Mouse (Mus musculus) liver, embryonic 11.5 days (tissue): ENCODE data around the gene Tnik. TPM values are rescaled to one million over a fixed set of nuclear protein-coding genes. Genes with fewer than 3 reads are reported as not detected.

Experiments used
- ATAC-seq: fragments of 200-750 bp; cut with Nextera tagmentation; replicated peaks from 2 replicates; pipeline ENCODE4 v1.8.0; 2017; ENCODE audit warnings: moderate number of reproducible peaks, mild to moderate bottlenecking, moderate TSS enrichment, moderate library complexity; ENCODE audit not compliant: low FRiP score
- DNase-seq: peaks from one replicate; pipeline ENCODE4 v3.0.0-alpha.2; 2017; ENCODE audit warnings: low spot score
- H3K27ac ChIP-seq: fragments of 300-500 bp; sonication (generic); 2 replicates; pipeline ENCODE4 v1.5.1; 2014; ENCODE audit warnings: mild to moderate bottlenecking, low read depth, low read length, control low read depth
- H3K27me3 ChIP-seq: fragments of 300-500 bp; sonication (generic); replicated peaks from 2 replicates; pipeline ENCODE4 v1.6.1; 2014; ENCODE audit warnings: low read length, mixed read lengths; ENCODE audit not compliant: control insufficient read depth, insufficient read depth
- H3K36me3 ChIP-seq: fragments of 300-500 bp; sonication (generic); 2 replicates; pipeline ENCODE4 v1.6.1; 2014; ENCODE audit warnings: mild to moderate bottlenecking, low read length, moderate library complexity, mixed read lengths; ENCODE audit not compliant: control insufficient read depth, insufficient read depth
- H3K4me1 ChIP-seq: fragments of 300-500 bp; sonication (generic); replicated peaks from 2 replicates; pipeline ENCODE4 v1.6.1; 2014; ENCODE audit warnings: low read length, mixed read lengths; ENCODE audit not compliant: control insufficient read depth, insufficient read depth
- H3K4me2 ChIP-seq: fragments of 300-500 bp; sonication (generic); 2 replicates; pipeline ENCODE4 v1.6.1; 2014; ENCODE audit warnings: mild to moderate bottlenecking, control low read depth, moderate library complexity
- H3K4me3 ChIP-seq: fragments of 300-500 bp; sonication (generic); 2 replicates; pipeline ENCODE4 v1.5.1; 2014; ENCODE audit warnings: low read depth, low read length, control low read depth
- H3K9ac ChIP-seq: fragments of 300-500 bp; sonication (generic); 2 replicates; pipeline ENCODE4 v1.6.1; 2014; ENCODE audit warnings: low read depth, low read length, control low read depth
- H3K9me3 ChIP-seq: fragments of 300-500 bp; sonication (generic); 2 replicates; pipeline ENCODE4 v1.6.1; 2016; ENCODE audit warnings: low read length, inconsistent platforms, mixed read lengths; ENCODE audit not compliant: control insufficient read depth
- WGBS: fragments of 180-500 bp; shearing (Covaris S2); extraction: QIAGEN DNeasy Blood & Tissue Kit; methylation state at CpG from one replicate; pipeline ENCODE4 v1.1.7; 2014; 5-methylcytosine and 5-hydroxymethylcytosine counted together
- polyA plus RNA-seq: library from polyadenylated mRNA; unstranded; fragments of >200 nt; fragmentation: Nextera tagmentation; extraction: Ambion mirVana; gene quantifications from 2 replicates; pipeline ENCODE4 v1.2.1, GENCODE M21; 2014

The Tnik gene
- polyA plus RNA-seq, 1 experiment from 2014 or later = 11.8 TPM

GRCm38 (mm10) chr3:28325613-28326233, 62.7 kb downstream of the Tnik start:
- Histone ChIP-seq H3K9ac (no peak overlapping the region), H3K4me3 (no peak overlapping the region), H3K9me3 (no peaks in the 10 kb centered on the region), H3K27me3 (no peaks in the 10 kb centered on the region), H3K36me3 (no peaks in the 10 kb centered on the region), H3K4me1 (no peaks in the 10 kb centered on the region), H3K4me2 (no peak overlapping the region), H3K27ac (no peak overlapping the region)
- DNase-seq (no peak), ATAC-seq (no peak)
- WGBS = 84% methylated on average over 8 of the region's 8 CpGs

GRCm38 (mm10) chr3:28332316-28332715, 69.3 kb downstream of the Tnik start:
- no peaks in the 10 kb centered on the region for H3K36me3 ChIP-seq
- H3K4me2 ChIP-seq = no peak overlapping the region
- no peak overlapping the region for H3K9ac ChIP-seq
- WGBS = 68% methylated on average over 5 of the region's 5 CpGs
- H3K27me3 ChIP-seq = no peaks in the 10 kb centered on the region
- DNase-seq = no peak
- H3K9me3 ChIP-seq = no peaks in the 10 kb centered on the region
- H3K4me1 ChIP-seq = no peaks in the 10 kb centered on the region
- no peak overlapping the region for H3K27ac ChIP-seq
- ATAC-seq = no peak
- H3K4me3 ChIP-seq = no peak overlapping the region

GRCm38 (mm10) chr3:28333869-28334268, 70.9 kb downstream of the Tnik start:
- H3K9me3 ChIP-seq = no peaks in the 10 kb centered on the region
- H3K4me2 ChIP-seq = no peak overlapping the region
- H3K4me3 ChIP-seq = no peak overlapping the region
- no peaks in the 10 kb centered on the region for H3K27me3 ChIP-seq
- no peak overlapping the region for H3K27ac ChIP-seq
- DNase-seq (no peak), ATAC-seq (no peak)
- H3K4me1 ChIP-seq = no peaks in the 10 kb centered on the region
- 83% methylated on average over 6 of the region's 6 CpGs for WGBS
- no peaks in the 10 kb centered on the region for H3K36me3 ChIP-seq
- H3K9ac ChIP-seq = no peak overlapping the region

- Histone ChIP-seq H3K4me2 (no peak overlapping the region), H3K27me3 (no peaks in the 10 kb centered on the region), H3K4me1 (no peaks in the 10 kb centered on the region), H3K4me3 (no peak overlapping the region), H3K36me3 (no peaks in the 10 kb centered on the region), H3K9ac (no peak overlapping the region), H3K9me3 (no peaks in the 10 kb centered on the region), H3K27ac (no peak overlapping the region)
- ATAC-seq = no peak
- 94% methylated on average over 1 of the region's 1 CpGs for WGBS
- no peak for DNase-seq
Observed at GRCm38 (mm10) chr3:28334547-28334946, 71.5 kb downstream of the Tnik start.

GRCm38 (mm10) chr3:28340071-28340470, 77.1 kb downstream of the Tnik start:
- no peak overlapping the region for H3K27ac ChIP-seq
- no peak for ATAC-seq
- H3K36me3 ChIP-seq = no peaks in the 10 kb centered on the region
- no peak overlapping the region for H3K4me2 ChIP-seq
- no peaks in the 10 kb centered on the region for H3K9me3 ChIP-seq
- DNase-seq = no peak
- WGBS = 76% methylated on average over 8 of the region's 8 CpGs
- H3K4me1 ChIP-seq = no peaks in the 10 kb centered on the region
- no peak overlapping the region for H3K4me3 ChIP-seq
- H3K27me3 ChIP-seq = no peaks in the 10 kb centered on the region
- H3K9ac ChIP-seq = no peak overlapping the region

- Histone ChIP-seq H3K27me3 (no peaks in the 10 kb centered on the region), H3K36me3 (no peaks in the 10 kb centered on the region), H3K9me3 (no peaks in the 10 kb centered on the region), H3K4me1 (no peaks in the 10 kb centered on the region), H3K4me2 (no peak overlapping the region), H3K4me3 (no peak overlapping the region), H3K9ac (no peak overlapping the region), H3K27ac (no peak overlapping the region)
- DNase-seq = no peak
- 88% methylated on average over 3 of the region's 3 CpGs for WGBS
- ATAC-seq = no peak
Observed at GRCm38 (mm10) chr3:28343204-28343603, 80.2 kb downstream of the Tnik start.

- ATAC-seq (no peak), DNase-seq (no peak)
- Histone ChIP-seq H3K4me3 (no peak overlapping the region), H3K36me3 (no peaks in the 10 kb centered on the region), H3K27me3 (no peaks in the 10 kb centered on the region), H3K4me1 (no peaks in the 10 kb centered on the region), H3K4me2 (no peak overlapping the region), H3K9me3 (no peaks in the 10 kb centered on the region), H3K9ac (no peak overlapping the region), H3K27ac (no peak overlapping the region)
- 73% methylated on average over 2 of the region's 2 CpGs for WGBS
Observed at GRCm38 (mm10) chr3:28343661-28344060, 80.6 kb downstream of the Tnik start.

GRCm38 (mm10) chr3:28345446-28345845, 82.4 kb downstream of the Tnik start:
- Histone ChIP-seq H3K36me3 (no peaks in the 10 kb centered on the region), H3K4me2 (no peak overlapping the region), H3K9me3 (no peaks in the 10 kb centered on the region), H3K4me3 (no peak overlapping the region), H3K27me3 (no peaks in the 10 kb centered on the region), H3K27ac (no peak overlapping the region), H3K9ac (no peak overlapping the region), H3K4me1 (no peaks in the 10 kb centered on the region)
- no peak for ATAC-seq
- no peak for DNase-seq
- WGBS = 79% methylated on average over 1 of the region's 1 CpGs

GRCm38 (mm10) chr3:28345961-28346360, 82.9 kb downstream of the Tnik start:
- Histone ChIP-seq H3K36me3 (no peaks in the 10 kb centered on the region), H3K4me3 (no peak overlapping the region), H3K4me1 (no peaks in the 10 kb centered on the region), H3K9ac (no peak overlapping the region), H3K4me2 (no peak overlapping the region), H3K9me3 (no peaks in the 10 kb centered on the region), H3K27me3 (no peaks in the 10 kb centered on the region), H3K27ac (no peak overlapping the region)
- no peak for DNase-seq
- 68% methylated on average over 1 of the region's 1 CpGs for WGBS
- ATAC-seq = no peak
